Mouse (Mus musculus) E14TG2a.4 (cell line): ENCODE results near the gene Cbfa2t2.

Experiments used
- H3K27me3 ChIP-seq: 2 replicates; pipeline ENCODE4 v1.6.1; 2014; ENCODE audit warnings: low read length, control low read depth; ENCODE audit not compliant: insufficient read depth
- H3K36me3 ChIP-seq: 2 replicates; pipeline ENCODE4 v1.6.1; 2014; ENCODE audit warnings: low read length, control low read depth; ENCODE audit not compliant: insufficient read depth
- H3K4me1 ChIP-seq: replicated peaks from 2 replicates; pipeline ENCODE4 v1.6.1; 2014; ENCODE audit warnings: low read depth, low read length, control low read depth
- H3K4me3 ChIP-seq: replicated peaks from 2 replicates; pipeline ENCODE4 v1.5.1; 2014; ENCODE audit warnings: mild to moderate bottlenecking, low read length
- H3K9me3 ChIP-seq: 2 replicates; pipeline ENCODE4 v1.6.1; 2014; ENCODE audit warnings: low read length, control low read depth
- CTCF ChIP-seq: conservative IDR thresholded peaks from 2 replicates; pipeline ENCODE4 v1.5.1; 2014; ENCODE audit warnings: low read length
- NANOG ChIP-seq: IDR thresholded peaks from 2 replicates; pipeline ENCODE4 v1.6.1; 2014; ENCODE audit warnings: borderline replicate concordance, low read length, mixed read lengths
- POU5F1 ChIP-seq: IDR thresholded peaks from 2 replicates; pipeline ENCODE4 v1.6.1; 2014; ENCODE audit warnings: low read length, borderline replicate concordance

The Cbfa2t2 gene

GRCm38 (mm10) chr2:154552424-154552907 lies 116.2 kb downstream of the Cbfa2t2 start:
- peaks cover 31% of the 10 kb centered on the region for H3K36me3 ChIP-seq
- TF ChIP-seq CTCF: peak; percentile 27
- TF ChIP-seq NANOG: no peak
- peak overlapping the region; percentile 74 for H3K4me3 ChIP-seq
- H3K4me1 ChIP-seq: peaks cover 68% of the 10 kb centered on the region
- H3K9me3 ChIP-seq: no peaks in the 10 kb centered on the region
- peaks cover 55% of the 10 kb centered on the region for H3K27me3 ChIP-seq

GRCm38 (mm10) chr2:154555235-154555634 lies 119.0 kb downstream of the Cbfa2t2 start:
- H3K4me3 ChIP-seq: no peak overlapping the region
- TF ChIP-seq POU5F1: no peak
- no peak for TF ChIP-seq CTCF
- TF ChIP-seq NANOG: no peak
- H3K27me3 ChIP-seq: peaks cover 34% of the 10 kb centered on the region
- H3K4me1 ChIP-seq: peaks cover 77% of the 10 kb centered on the region
- H3K9me3 ChIP-seq: no peaks in the 10 kb centered on the region
- peaks cover 40% of the 10 kb centered on the region for H3K36me3 ChIP-seq

GRCm38 (mm10) chr2:154557184-154557832 lies 121.0 kb downstream of the Cbfa2t2 start:
- no peaks in the 10 kb centered on the region for H3K9me3 ChIP-seq

GRCm38 (mm10) chr2:154558264-154559039 lies 122.2 kb downstream of the Cbfa2t2 start, which contains the start of gene Necab3:
TSS of gene Necab3 (minus strand) at chr2:154558890.
- Histone ChIP-seq H3K4me3 (peak within 1 kb of the TSS; percentile 84), H3K27me3 (peaks cover 2% of the 10 kb centered on the region), H3K36me3 (peaks cover 66% of the 10 kb centered on the region), H3K9me3 (no peaks in the 10 kb centered on the region), H3K4me1 (peaks cover 68% of the 10 kb centered on the region)
- TF ChIP-seq NANOG (no peak), POU5F1 (no peak), CTCF (no peak)

More at GRCm38 (mm10) chr2:154557184-154557832, 121.0 kb downstream of the Cbfa2t2 start:
- peaks cover 72% of the 10 kb centered on the region for H3K4me1 ChIP-seq
- H3K27me3 ChIP-seq: peaks cover 14% of the 10 kb centered on the region
- peak overlapping the region; percentile 84; the same call in 1 of the 2 replicates for H3K4me3 ChIP-seq
- TF ChIP-seq CTCF: no peak
- no peak for TF ChIP-seq NANOG
- TF ChIP-seq POU5F1: no peak
- peaks cover 61% of the 10 kb centered on the region for H3K36me3 ChIP-seq

- TF ChIP-seq NANOG: no peak
- TF ChIP-seq CTCF: no peak
- no peak for TF ChIP-seq POU5F1
- Histone ChIP-seq H3K4me1 (peaks cover 81% of the 10 kb centered on the region), H3K27me3 (no peaks in the 10 kb centered on the region), H3K36me3 (peaks cover 94% of the 10 kb centered on the region), H3K9me3 (no peaks in the 10 kb centered on the region), H3K4me3 (peak overlapping the region; percentile 41; the same call in 1 of the 2 replicates)
Observed at GRCm38 (mm10) chr2:154563612-154564170, 127.4 kb downstream of the Cbfa2t2 start.

GRCm38 (mm10) chr2:154565562-154565961 lies 129.3 kb downstream of the Cbfa2t2 start:
- H3K9me3 ChIP-seq: no peaks in the 10 kb centered on the region
- no peak for TF ChIP-seq CTCF
- TF ChIP-seq POU5F1: no peak
- no peak for TF ChIP-seq NANOG
- H3K4me1 ChIP-seq: peaks cover 73% of the 10 kb centered on the region
- H3K36me3 ChIP-seq: peaks cover 81% of the 10 kb centered on the region
- H3K4me3 ChIP-seq: no peak overlapping the region
- H3K27me3 ChIP-seq: no peaks in the 10 kb centered on the region

GRCm38 (mm10) chr2:154566641-154567040 lies 130.4 kb downstream of the Cbfa2t2 start:
- H3K9me3 ChIP-seq: no peaks in the 10 kb centered on the region
- peaks cover 79% of the 10 kb centered on the region for H3K4me1 ChIP-seq
- no peaks in the 10 kb centered on the region for H3K27me3 ChIP-seq
- TF ChIP-seq NANOG: no peak
- TF ChIP-seq POU5F1: no peak
- no peak for TF ChIP-seq CTCF
- peaks cover 71% of the 10 kb centered on the region for H3K36me3 ChIP-seq
- H3K4me3 ChIP-seq: no peak overlapping the region

- Histone ChIP-seq H3K4me3 (peak overlapping the region; percentile 92), H3K9me3 (no peaks in the 10 kb centered on the region), H3K4me1 (peaks cover 88% of the 10 kb centered on the region), H3K36me3 (peaks cover 60% of the 10 kb centered on the region), H3K27me3 (no peaks in the 10 kb centered on the region)
- no peak for TF ChIP-seq CTCF
- no peak for TF ChIP-seq POU5F1
- no peak for TF ChIP-seq NANOG
Observed at GRCm38 (mm10) chr2:154567766-154568165, 131.5 kb downstream of the Cbfa2t2 start.
